8 mouse cellular contexts compared by ENCODE assay signal in genomic region chr11:71737106-71737505, GRCm38 (mm10). TPM values are rescaled to one million over a fixed set of nuclear protein-coding genes. Genes with fewer than 3 reads are reported as not detected.
DNase-seq lines count a peak whose midpoint lies in the region; TF ChIP-seq lines count a peak whose summit lies in the region.

No protein-coding gene starts in this region.

- no peak overlapping the region for H3K4me3 ChIP-seq in lung, adult 2 months (replicated peaks; ENCODE audit: extremely low read depth, low read depth, low read length)

- TF ChIP-seq CTCF in lung, adult 2 months (IDR thresholded peaks at IDR 0.05; ENCODE audit: insufficient read depth, low read length): peak; percentile 72

- no peak for TF ChIP-seq POLR2A in lung, adult 2 months (IDR thresholded peaks at IDR 0.05; ENCODE audit: borderline replicate concordance, extremely low read depth, low read depth, low read length)

- no peaks in the 10 kb centered on the region for H3K4me1 ChIP-seq in lung, adult 2 months (ENCODE audit: control insufficient read depth, insufficient read depth, low read length)

- peak; percentile 47 for DNase-seq in adrenal gland, postnatal 14 days
- no peak for DNase-seq in adrenal gland, postnatal 4 days (ENCODE audit: low spot score in 2 of 2)
- DNase-seq in lung, adult 2 months: no peak
- DNase-seq in lung, postnatal 14 days: no peak
- peak; percentile 13 for DNase-seq in induced T-regulatory cell, adult 2 months (ENCODE audit: low read depth)
- DNase-seq in thymus, postnatal 25 days: peak; percentile 42
- DNase-seq in frontal cortex, postnatal 36 days (ENCODE audit: low spot score in 2 of 2): no peak
- DNase-seq in spleen, postnatal 14 days (ENCODE audit: low spot score in 2 of 2): no peak

- WGBS in lung, adult 2 months: 35% methylated on average over 5 of the region's 5 CpGs

RNA-seq across cellular contexts. Expression of gene Wscd1, which starts 12.6 kb away (rescaled TPM):
- total RNA-seq in adrenal gland, postnatal 14 days (2021): 7.0 and 9.6 TPM in 2 replicates
- total RNA-seq in adrenal gland, postnatal 4 days (2021): 10 to 100 TPM; 13.7 to 16.2 TPM
- polyA plus RNA-seq in lung, adult 2 months (2012; rRNA removed): 45.4 and 52.6 TPM in 2 replicates

Comparison
In these comparisons a context has a peak if more than half of its experiments do, and no peak if none do; other contexts are left out.
1. DNase-seq: peak in adrenal gland, postnatal 14 days (single experiment), induced T-regulatory cell, adult 2 months (single experiment) and thymus, postnatal 25 days (single experiment); none in adrenal gland, postnatal 4 days (0 of 2), lung, adult 2 months (single experiment), lung, postnatal 14 days (single experiment), frontal cortex, postnatal 36 days (0 of 2) and spleen, postnatal 14 days (0 of 2).